Mouse (Mus musculus): Measurements from ENCODE around the gene Kbtbd12.

Gene Kbtbd12

GRCm38 (mm10) chr6:88502030-88502970 lies 135.4 kb downstream of the Kbtbd12 start:
- intact Hi-C loops (cut with DNase I) = loop anchor here (5.0 to 10.0 kb wide), 3 partner anchors 310 to 587 kb away; partner anchors contain the start of genes Gata2 and Hmces

DNA sequence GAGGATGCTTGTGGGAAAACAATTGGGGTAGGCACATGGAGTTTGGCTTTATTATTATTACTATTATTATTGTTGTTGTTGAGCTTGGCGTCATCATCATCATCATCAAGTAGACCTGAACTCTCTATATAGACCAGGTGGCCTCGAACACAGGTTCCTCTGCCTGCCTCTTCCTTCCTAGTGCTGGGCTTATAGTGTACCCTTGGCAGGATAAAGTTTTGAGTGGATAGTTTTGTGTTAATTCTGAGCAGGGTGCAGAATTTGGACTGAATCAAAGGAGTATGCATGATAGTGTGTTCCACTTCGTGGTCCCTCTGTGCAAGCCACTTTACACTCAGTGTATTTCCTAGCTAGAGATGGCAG lies 137.4 kb downstream of the Kbtbd12 start:
- intact Hi-C loops (cut with DNase I) = loop anchor here (5.0 to 10.0 kb wide), 3 partner anchors 308 to 586 kb away; partner anchors contain the start of genes Gata2 and Hmces

- intact Hi-C loops (cut with DNase I) = loop anchor here (5.0 to 10.0 kb wide), 3 partner anchors 307 to 585 kb away; partner anchors contain the start of genes Gata2 and Hmces
These were observed 138.0 kb downstream of the Kbtbd12 start for GRCm38 (mm10) chr6:88499481-88500404.

Measured in adrenal gland (tissue).